Mouse (Mus musculus) embryonic fibroblast, embryonic 13.5 days (primary cell): ENCODE results near the gene Ly86.

Source experiments
- CTCF ChIP-seq: IDR thresholded peaks from 2 replicates; pipeline ENCODE4 v1.5.1; 2011; ENCODE audit warnings: mild to moderate bottlenecking, control low read depth, low read length, moderate library complexity, borderline replicate concordance; ENCODE audit not compliant: insufficient read depth
- POLR2A ChIP-seq: IDR thresholded peaks from 2 replicates; pipeline ENCODE4 v1.6.1; 2011; ENCODE audit warnings: low read depth, mild to moderate bottlenecking, control low read depth, low read length, moderate library complexity

DNA sequence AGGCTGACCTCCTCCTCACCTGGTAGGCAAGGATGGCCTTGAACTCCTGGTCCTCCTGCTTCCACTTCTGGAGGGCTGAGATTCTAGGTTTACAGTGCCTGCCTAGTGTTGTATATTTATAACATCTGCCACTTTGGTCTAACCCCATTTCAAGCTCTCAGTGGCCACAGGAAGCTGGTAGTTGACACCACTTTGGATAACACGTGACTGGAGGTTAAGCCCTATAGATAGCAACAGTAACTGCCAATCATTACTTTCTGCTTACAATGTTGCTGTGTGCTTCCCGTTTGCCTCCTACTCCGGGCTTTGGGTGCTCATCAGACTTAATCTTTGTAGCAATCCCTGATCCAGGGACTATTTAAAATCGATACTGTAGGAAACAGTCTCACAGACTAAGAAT, 87.6 kb downstream of the Ly86 start:
- TF ChIP-seq CTCF = no peak
- no peak for TF ChIP-seq POLR2A
